Mouse (Mus musculus) embryo, embryonic 10 days (tissue): ENCODE results near the gene Atp2b4.

Experiments used
- DNase-seq: peaks from one replicate; pipeline ENCODE4 v3.0.0-alpha.2; 2015; ENCODE audit warnings: low spot score

Gene Atp2b4

DNA sequence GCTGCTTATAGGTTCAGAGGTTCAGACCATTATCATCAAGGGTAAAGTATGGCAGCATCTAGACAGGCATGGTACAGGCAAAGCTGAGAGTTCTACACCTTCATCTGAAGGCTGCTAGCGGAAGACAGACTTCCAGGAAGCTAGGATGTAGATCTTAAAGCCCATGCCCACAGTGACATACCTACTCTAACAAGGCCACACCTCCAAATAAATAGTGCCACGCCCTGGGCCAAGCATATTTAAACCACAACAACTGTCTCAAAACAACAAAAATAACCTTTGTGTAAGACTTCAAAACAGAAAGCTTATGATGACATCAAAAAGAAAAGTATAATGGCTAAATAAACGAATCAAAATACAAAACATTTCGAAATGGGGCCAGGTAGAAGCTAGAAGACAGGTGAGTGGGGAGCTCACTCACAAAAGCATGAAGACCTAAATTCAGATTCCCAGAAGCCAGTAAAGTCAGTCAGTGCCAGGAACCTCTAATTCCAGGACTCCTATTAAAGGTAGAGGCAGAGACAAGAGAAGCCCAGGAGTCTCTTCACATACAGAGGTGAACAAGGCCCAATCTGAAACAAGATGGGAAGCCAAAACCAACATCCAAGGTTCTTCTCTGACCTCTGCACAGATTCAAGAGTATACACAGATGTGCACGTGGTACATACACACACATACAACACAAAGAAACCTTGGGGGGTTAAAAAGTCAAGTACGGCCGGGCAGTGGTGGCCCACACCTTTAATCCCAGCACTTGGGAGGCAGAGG lies 150.4 kb downstream of the Atp2b4 start:
- DNase-seq: no peak
